Mouse (Mus musculus) brown adipose tissue, adult 24 weeks (tissue): Measurements from ENCODE around the gene Cnr2. TPM values are rescaled to one million over a fixed set of nuclear protein-coding genes. Genes with fewer than 3 reads are reported as not detected.
A peak's percentile ranks its signal among the peaks of the same experiment; 100 is the strongest.

Experiments
- H3K27ac ChIP-seq: fragments of 200-500 bp; replicated peaks from 2 replicates; pipeline ENCODE4 v1.5.1; 2012; ENCODE audit warnings: low read depth, mild to moderate bottlenecking, low read length
- H3K4me1 ChIP-seq: fragments of 200-500 bp; 2 replicates; pipeline ENCODE4 v1.6.1; 2012; ENCODE audit warnings: low read length, mixed read lengths; ENCODE audit not compliant: control insufficient read depth, insufficient read depth, insufficient read length
- H3K4me3 ChIP-seq: fragments of 200-500 bp; 2 replicates; pipeline ENCODE4 v1.5.1; 2012; ENCODE audit warnings: low read depth, mild to moderate bottlenecking, low read length, moderate library complexity; ENCODE audit not compliant: insufficient read depth
- polyA plus RNA-seq: library from polyadenylated mRNA; stranded (reverse); fragments of >200 nt; gene quantifications from 2 replicates; pipeline ENCODE4 v1.2.4, GENCODE M21; 2012; ENCODE audit not compliant: missing spikeins, insufficient read depth, insufficient read length

Gene Cnr2
- polyA plus RNA-seq, 1 experiment: 0.55 TPM

- peak overlapping the region; percentile 99 for H3K27ac ChIP-seq
- peaks cover 28% of the 10 kb centered on the region for H3K4me1 ChIP-seq
- H3K4me3 ChIP-seq: peak overlapping the region; percentile 88
Measured at GRCm38 (mm10) chr4:135872589-135873391, 22.4 kb upstream of the Cnr2 start.

DNA sequence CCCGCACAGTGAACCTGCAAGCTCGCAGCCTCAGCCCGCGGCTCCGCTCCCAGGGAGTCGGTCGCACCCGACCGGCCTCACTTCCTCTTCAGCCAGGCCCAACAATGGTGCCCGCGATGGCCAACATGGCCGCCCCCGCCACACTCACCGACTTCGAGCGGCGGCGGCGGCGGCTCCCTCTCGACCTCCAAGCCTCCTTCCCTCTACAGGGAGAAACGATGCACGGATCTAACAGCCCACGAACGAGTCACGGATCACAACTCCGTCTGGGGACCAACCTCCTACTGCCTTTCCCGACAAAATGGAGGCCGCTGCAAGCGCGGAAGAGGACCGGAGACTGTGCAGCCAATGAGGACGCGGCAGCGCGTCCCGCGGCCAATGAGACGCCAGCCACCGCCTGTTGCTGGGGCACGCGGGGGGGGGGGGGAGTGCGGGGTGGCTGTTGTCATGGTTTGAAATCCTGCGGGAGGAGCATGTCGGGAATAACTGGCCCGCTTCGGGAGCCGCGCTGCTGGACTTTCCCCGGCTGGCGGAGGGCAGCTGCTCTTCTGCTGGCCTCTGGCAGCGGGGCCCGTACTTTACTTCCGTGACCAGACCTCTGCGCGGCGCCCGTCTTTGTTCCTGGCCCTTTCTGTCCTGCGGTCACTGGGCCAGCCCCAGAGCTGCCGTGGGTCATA is 21.5 kb upstream of the Cnr2 start, which contains the start of gene Pnrc2:
Pnrc2 (minus strand) TSS at position 325 of the 677 bp plus-strand sequence.
- peak within 1 kb of the TSS; percentile 99 for H3K27ac ChIP-seq
- H3K4me1 ChIP-seq: peaks cover 28% of the 10 kb centered on the region
- peak within 1 kb of the TSS; percentile 88 for H3K4me3 ChIP-seq

- Histone ChIP-seq H3K4me1 (peaks cover 28% of the 10 kb centered on the region), H3K27ac (peak overlapping the region; percentile 99), H3K4me3 (peak overlapping the region; percentile 61; the same call in 1 of the 2 replicates)
Measured at GRCm38 (mm10) chr4:135874564-135875535, 20.3 kb upstream of the Cnr2 start.

DNA sequence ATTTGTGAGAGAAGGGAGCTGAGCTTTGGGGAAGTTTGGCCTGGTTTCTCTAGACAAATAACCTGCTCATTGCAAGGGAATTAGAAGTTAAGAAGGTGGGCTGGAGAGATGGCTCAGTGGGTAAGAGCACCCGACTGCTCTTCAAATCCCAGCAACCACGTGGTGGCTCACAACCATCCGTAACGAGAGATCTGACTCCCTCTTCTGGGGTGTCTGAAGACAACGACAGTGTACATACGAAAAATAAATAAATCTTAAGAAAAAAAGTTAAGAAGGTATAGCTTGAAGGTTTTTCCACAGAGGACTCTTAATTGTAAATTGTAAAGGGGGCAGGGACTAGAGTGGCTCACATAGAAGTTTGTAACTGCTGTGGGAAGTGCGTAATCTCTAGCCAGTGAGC is 19.6 kb upstream of the Cnr2 start:
- H3K27ac ChIP-seq: peak overlapping the region; percentile 99

GRCm38 (mm10) chr4:135875991-135876582 is 19.1 kb upstream of the Cnr2 start:
- H3K4me1 ChIP-seq: peaks cover 24% of the 10 kb centered on the region
- peak overlapping the region; percentile 25 for H3K4me3 ChIP-seq
- peak overlapping the region; percentile 99 for H3K27ac ChIP-seq

More for the DNA sequence above, 19.6 kb upstream of the Cnr2 start:
- Histone ChIP-seq H3K4me3 (peak overlapping the region; percentile 25; the same call in 1 of the 2 replicates), H3K4me1 (peaks cover 26% of the 10 kb centered on the region)

DNA sequence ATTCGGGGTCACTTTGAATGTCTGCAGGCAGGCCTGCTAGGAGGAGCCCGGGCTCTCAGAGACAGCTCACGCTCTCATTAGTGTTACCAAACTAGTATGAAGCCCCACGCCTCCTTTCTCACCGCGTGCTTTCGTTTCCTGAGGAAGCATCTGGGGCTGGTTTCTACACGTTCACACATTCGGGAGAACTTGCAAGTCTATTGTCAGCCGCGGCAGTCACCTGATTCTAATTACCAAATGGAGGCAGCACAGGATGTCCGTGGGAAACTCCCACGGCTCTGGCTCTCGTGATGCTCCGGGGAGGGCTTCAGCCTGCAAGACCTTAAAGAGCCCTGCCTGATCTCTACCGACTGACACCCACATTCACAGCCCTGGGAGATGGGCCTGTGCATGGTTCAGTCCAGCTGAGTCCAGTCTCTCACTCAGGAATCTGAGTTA is 18.6 kb upstream of the Cnr2 start:
- peak overlapping the region; percentile 25 for H3K4me3 ChIP-seq

GRCm38 (mm10) chr4:135877742-135878141 is 17.5 kb upstream of the Cnr2 start:
- H3K4me1 ChIP-seq: peaks cover 20% of the 10 kb centered on the region

More for the DNA sequence above, 18.6 kb upstream of the Cnr2 start:
- Histone ChIP-seq H3K27ac (peak overlapping the region; percentile 99), H3K4me1 (peaks cover 24% of the 10 kb centered on the region)

DNA sequence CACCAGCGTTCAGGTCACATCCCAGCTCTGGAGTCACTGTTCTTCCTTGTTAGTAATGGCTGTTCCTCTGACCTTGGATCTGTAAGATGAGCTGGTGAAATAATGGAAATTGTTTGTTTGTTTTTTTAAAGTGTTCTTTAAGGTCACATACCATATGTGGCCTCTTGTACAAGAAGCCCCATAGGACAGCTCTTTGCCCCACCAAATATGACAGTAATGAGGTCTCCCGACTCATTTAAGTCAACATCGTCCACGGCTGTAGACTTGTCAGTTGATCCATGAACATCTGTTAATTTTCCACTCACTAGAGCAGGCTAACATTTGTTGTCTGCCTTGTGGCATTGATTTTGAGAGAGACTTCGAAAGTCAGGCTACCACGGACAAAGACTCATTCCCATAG is 16.2 kb upstream of the Cnr2 start:
- Histone ChIP-seq H3K4me1 (peaks cover 30% of the 10 kb centered on the region), H3K4me3 (no peak overlapping the region), H3K27ac (no peak overlapping the region)

More at GRCm38 (mm10) chr4:135877742-135878141, 17.5 kb upstream of the Cnr2 start:
- H3K4me3 ChIP-seq: no peak overlapping the region
- H3K27ac ChIP-seq: peak overlapping the region; percentile 50

- Histone ChIP-seq H3K27ac (no peak overlapping the region), H3K4me1 (peaks cover 28% of the 10 kb centered on the region), H3K4me3 (no peak overlapping the region)
Measured at GRCm38 (mm10) chr4:135880018-135880417, 15.2 kb upstream of the Cnr2 start.

GRCm38 (mm10) chr4:135880576-135880975 is 14.6 kb upstream of the Cnr2 start:
- peaks cover 29% of the 10 kb centered on the region for H3K4me1 ChIP-seq
- H3K27ac ChIP-seq: no peak overlapping the region
- no peak overlapping the region for H3K4me3 ChIP-seq

GRCm38 (mm10) chr4:135882023-135882422 is 13.2 kb upstream of the Cnr2 start:
- Histone ChIP-seq H3K4me1 (peaks cover 24% of the 10 kb centered on the region), H3K4me3 (no peak overlapping the region), H3K27ac (no peak overlapping the region)

DNA sequence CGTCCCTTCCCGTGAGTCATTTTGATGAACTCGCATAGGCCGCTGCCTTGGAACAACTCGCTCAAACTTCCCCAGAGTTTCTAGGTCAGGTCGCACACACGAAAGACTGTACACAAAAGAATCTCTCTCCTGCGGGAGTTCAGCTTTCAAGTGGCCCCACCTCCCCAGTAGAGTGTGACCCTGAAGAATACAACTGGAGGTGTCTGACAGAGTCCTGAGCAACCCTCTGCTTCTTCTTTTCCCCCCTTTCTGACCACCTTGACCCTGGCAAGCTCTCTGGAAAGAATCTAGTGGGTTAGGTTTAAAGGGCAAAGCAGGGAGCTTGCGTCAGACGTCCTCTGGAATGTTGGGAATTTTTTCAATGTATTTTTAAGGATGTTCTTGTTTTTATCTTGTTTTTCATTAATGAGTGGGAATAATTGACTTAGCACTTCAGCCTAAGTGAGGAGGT is 11.8 kb upstream of the Cnr2 start:
- H3K27ac ChIP-seq: peak overlapping the region; percentile 91
- no peak overlapping the region for H3K4me3 ChIP-seq
- peaks cover 23% of the 10 kb centered on the region for H3K4me1 ChIP-seq

- H3K4me3 ChIP-seq: no peak overlapping the region
- H3K27ac ChIP-seq: peak overlapping the region; percentile 91
- H3K4me1 ChIP-seq: peaks cover 23% of the 10 kb centered on the region
Measured at GRCm38 (mm10) chr4:135883881-135884516, 11.2 kb upstream of the Cnr2 start.

DNA sequence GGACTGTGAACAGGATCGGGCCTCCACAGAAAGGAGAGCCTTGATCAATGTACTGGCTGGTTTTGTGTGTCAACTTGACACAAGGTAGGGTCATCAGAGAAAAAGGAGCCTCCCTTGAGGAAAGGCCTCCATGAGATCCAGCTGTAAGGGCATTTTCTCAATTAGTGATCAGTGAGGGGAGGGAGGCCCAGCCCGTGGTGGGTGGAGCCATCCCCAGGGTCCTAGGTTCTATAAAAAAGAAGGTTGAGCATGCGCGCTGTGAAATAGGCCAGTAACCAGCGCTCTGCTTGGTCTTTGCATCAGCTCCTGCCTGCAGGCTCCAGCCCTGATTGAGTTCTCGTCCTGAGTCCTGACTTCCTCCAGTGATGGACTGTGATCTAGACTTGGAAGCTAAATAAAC is 10.7 kb upstream of the Cnr2 start:
- H3K4me3 ChIP-seq: no peak overlapping the region
- H3K27ac ChIP-seq: peak overlapping the region; percentile 91
- H3K4me1 ChIP-seq: peaks cover 23% of the 10 kb centered on the region
